Mouse (Mus musculus) myocyte (in vitro differentiated cells): ENCODE results near the gene Tshz2.

Experiments used
- CEBPB ChIP-seq: IDR thresholded peaks from 2 replicates; pipeline ENCODE4 v1.6.1; 2011; ENCODE audit warnings: mild to moderate bottlenecking, moderate library complexity; ENCODE audit not compliant: poor library complexity, insufficient read depth, severe bottlenecking
- POLR2A ChIP-seq: IDR thresholded peaks from one replicate; pipeline ENCODE4 v1.6.1; 2011; ENCODE audit warnings: low read depth, mild to moderate bottlenecking, control low read depth, moderate library complexity; ENCODE audit not compliant: insufficient read length
- POLR2AphosphoS2 ChIP-seq: IDR thresholded peaks from one replicate; pipeline ENCODE4 v1.6.1; 2011; ENCODE audit warnings: low read depth, control low read depth; ENCODE audit not compliant: insufficient read length
- REST ChIP-seq: IDR thresholded peaks from one replicate; pipeline ENCODE4 v1.6.1; 2011; ENCODE audit warnings: mild to moderate bottlenecking, control low read depth, moderate library complexity; ENCODE audit not compliant: insufficient read depth, insufficient read length
- TCF12 ChIP-seq: IDR thresholded peaks from one replicate; pipeline ENCODE4 v1.6.1; 2011; ENCODE audit warnings: mild to moderate bottlenecking, control low read depth; ENCODE audit not compliant: poor library complexity, insufficient read depth, severe bottlenecking
- TCF3 ChIP-seq: IDR thresholded peaks from one replicate; pipeline ENCODE4 v1.6.1; 2011; ENCODE audit warnings: low read depth, control low read depth; ENCODE audit not compliant: insufficient read length

GRCm38 (mm10) chr2:169851606-169852005 lies 218.8 kb downstream of the Tshz2 start:
- TF ChIP-seq POLR2A = no peak
- no peak for TF ChIP-seq TCF12
- no peak for TF ChIP-seq REST
- no peak for TF ChIP-seq CEBPB
- no peak for TF ChIP-seq TCF3
- TF ChIP-seq POLR2AphosphoS2 = no peak
